Mouse (Mus musculus) heart, adult 2 months (tissue): ENCODE measurements at regions not wholly inside any gene's neighbourhood (a gene's known extent, or its start where the extent isn't known, plus 50 kb on each side); places are given as distances from the start of the nearest gene placed in this dataset.

Experiments
- CTCF ChIP-seq: fragments of 200-600 bp; IDR thresholded peaks from 2 replicates; pipeline ENCODE4 v1.8.1; 2022; ENCODE audit warnings: antibody characterized with exemption, mild to moderate bottlenecking, moderate library complexity
- POLR2A ChIP-seq: fragments of 200-500 bp; IDR thresholded peaks from 2 replicates; pipeline ENCODE4 v1.6.1; 2011; ENCODE audit warnings: mild to moderate bottlenecking, low read depth, low read length, control low read depth; ENCODE audit not compliant: insufficient read depth

DNA sequence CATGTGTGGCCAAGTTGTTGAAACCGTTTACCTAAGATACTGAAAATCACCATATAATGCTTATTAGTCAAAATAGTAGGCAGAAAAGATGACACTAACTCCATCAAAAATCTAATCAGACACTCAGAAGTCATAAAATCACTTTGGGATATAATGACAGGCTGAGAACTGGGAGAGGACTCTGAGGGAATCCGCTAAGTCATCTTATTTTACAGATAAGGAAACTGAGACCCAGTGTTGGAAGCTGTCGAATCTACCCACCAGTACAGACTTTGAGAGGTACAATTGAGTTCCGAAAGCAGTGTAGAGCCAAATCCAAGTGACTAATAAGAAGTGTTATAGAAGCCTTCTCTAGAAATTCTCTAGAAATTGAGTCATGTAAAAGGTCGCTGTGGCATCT, 108.6 kb upstream of the Nhs start:
- no peak for TF ChIP-seq CTCF
- TF ChIP-seq POLR2A: no peak
